Mouse (Mus musculus): ENCODE measurements at regions not wholly inside any gene's neighbourhood (a gene's known extent, or its start where the extent isn't known, plus 50 kb on each side); places are given as distances from the start of the nearest gene placed in this dataset.

GRCm38 (mm10) chr3:42057286-42057868 is 315.0 kb downstream of the D3Ertd751e start:
- TF ChIP-seq CTCF (conservative IDR thresholded peaks at IDR 0.05 in 1 of 2, IDR thresholded peaks at IDR 0.05 in 1 of 2; ENCODE audit: low read depth in 2 of 2, low read length in 2 of 2): no peak
- TF ChIP-seq POLR2A (IDR thresholded peaks at IDR 0.05; ENCODE audit: low read depth, low read length): no peak
- TF ChIP-seq USF1 (IDR thresholded peaks at IDR 0.05; ENCODE audit: low read depth, low read length): no peak
- no peak for TF ChIP-seq JUND (conservative IDR thresholded peaks at IDR 0.05; ENCODE audit: low read depth, low read length)
- no peak for TF ChIP-seq USF2 (conservative IDR thresholded peaks at IDR 0.05; ENCODE audit: low read depth, low read length)
- no peak for TF ChIP-seq IRF4 (IDR thresholded peaks at IDR 0.05; ENCODE audit: low read depth, low read length)
- TF ChIP-seq KAT2A (IDR thresholded peaks at IDR 0.05; ENCODE audit: insufficient replicate concordance, low read length): no peak
- no peak for TF ChIP-seq MYC (IDR thresholded peaks at IDR 0.05; ENCODE audit: low read depth, low read length)
- no peak for TF ChIP-seq ZKSCAN1 (IDR thresholded peaks at IDR 0.05; ENCODE audit: borderline replicate concordance, low read depth, low read length)
- TF ChIP-seq MXI1 (IDR thresholded peaks at IDR 0.05; ENCODE audit: low read depth, low read length): no peak
- no peak for TF ChIP-seq MAX (IDR thresholded peaks at IDR 0.05; ENCODE audit: low read length)
- TF ChIP-seq MEF2A (IDR thresholded peaks at IDR 0.05; ENCODE audit: borderline replicate concordance, low read depth, low read length): no peak
- no peak for TF ChIP-seq SMC3 (IDR thresholded peaks at IDR 0.05; ENCODE audit: low read depth, low read length)
